Mouse (Mus musculus) R1 (cell line): ENCODE measurements at regions not wholly inside any gene's neighbourhood (a gene's known extent, or its start where the extent isn't known, plus 50 kb on each side); places are given as distances from the start of the nearest gene placed in this dataset.

ENCODE experiments used
- DNase-seq: peaks from one replicate; pipeline ENCODE4 v3.0.0-alpha.2; 2018; ENCODE audit warnings: low read depth, low spot score

GRCm38 (mm10) chr12:15122586-15123212, 694.0 kb downstream of the Trib2 start:
- DNase-seq: no peak

DNA sequence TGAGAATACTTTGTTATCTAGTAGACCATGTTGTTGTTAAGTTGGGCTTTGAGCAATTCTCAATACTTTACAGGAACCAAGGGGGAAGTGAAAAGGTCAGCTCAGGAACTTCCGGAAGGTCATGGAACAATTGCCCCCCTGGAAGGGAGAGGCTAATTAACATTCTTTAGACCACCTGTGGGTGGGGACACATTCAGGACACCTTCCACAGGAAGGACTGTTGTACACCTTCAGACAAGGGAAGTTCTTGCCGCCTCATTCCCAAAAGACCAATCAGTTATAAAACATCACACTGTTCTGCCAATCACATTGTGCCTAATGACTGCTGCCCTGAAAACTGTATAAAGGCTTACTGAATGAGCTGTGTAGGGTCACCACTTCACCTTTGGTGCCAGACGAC, 701.2 kb downstream of the Trib2 start:
- peak; percentile 97 for DNase-seq

DNA sequence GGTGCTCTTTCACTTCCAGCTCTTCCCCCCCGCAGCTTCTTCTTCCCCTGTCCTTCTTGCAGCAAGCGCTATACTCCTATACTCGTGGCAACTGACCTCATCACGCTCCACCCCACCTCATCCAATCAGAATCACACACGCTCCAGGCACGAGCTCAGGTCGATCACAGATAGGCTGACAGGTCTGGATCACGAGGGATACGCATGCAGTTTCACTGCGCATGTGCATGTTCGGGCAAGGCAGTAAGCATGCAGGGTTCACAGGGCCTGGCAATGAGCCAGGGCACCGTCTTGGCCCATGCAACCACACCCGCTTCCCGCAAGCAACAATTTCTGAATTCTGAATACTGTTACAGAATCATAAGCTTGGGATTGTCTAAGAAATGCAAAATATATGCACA, 701.9 kb downstream of the Trib2 start:
- peak; percentile 98 for DNase-seq

DNA sequence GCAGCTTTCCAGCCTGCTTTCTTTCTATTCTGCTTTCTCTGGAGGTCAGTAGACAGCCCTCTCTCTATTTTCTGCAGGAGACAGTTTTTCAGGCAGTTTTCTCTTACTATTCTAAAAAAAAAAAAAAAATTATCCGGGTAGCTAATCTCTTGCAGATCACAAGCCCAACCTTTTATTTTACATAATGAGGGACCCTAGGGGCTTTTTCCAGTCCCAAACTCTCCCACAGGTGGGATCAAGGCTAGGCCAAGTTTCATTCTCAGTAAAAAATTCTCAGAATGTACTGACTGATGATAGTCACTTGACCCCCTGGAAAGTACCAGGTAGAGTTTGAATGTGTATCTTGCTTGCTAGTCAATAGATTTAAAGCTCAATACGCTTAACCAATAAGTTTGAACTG, 705.7 kb downstream of the Trib2 start:
- DNase-seq: no peak

DNA sequence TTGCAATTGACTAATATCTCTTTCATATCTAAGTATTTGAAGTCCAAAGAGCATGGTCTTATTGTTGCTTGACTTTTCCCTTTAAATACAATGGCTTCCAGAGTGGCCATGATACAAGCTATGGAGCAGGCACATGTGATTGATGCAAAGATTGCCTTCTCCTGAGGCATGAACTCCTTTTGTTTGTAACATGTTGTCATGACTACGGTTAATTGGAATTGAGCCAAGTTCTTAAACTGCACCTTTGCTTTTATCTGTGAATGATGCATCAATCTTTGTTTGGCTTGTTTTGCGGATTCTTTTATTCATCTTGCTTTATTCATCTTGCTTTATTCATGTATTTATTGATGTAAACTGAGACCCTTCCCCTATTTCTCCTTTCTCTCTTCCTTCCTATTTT, 711.8 kb downstream of the Trib2 start:
- peak; percentile 17 for DNase-seq

DNA sequence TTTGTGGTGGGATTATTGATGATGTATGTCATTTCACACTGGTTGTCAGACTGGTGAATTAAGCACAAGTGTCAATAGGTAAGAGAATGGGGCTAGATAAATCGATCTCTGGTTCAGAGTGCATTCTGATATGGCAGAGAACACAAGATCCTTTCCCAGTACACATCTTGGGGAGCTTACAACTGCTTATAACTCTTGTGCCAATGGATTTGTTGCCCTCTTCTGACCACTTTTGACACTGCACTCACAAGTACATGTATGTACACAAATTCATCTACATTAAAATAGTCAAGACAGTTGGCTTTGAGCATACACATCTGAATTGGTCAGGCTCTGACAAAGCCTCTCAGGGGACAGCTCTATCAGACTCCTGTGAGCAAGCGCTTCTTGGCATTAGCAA, 738.1 kb downstream of the Trib2 start:
- peak; percentile 64 for DNase-seq

DNA sequence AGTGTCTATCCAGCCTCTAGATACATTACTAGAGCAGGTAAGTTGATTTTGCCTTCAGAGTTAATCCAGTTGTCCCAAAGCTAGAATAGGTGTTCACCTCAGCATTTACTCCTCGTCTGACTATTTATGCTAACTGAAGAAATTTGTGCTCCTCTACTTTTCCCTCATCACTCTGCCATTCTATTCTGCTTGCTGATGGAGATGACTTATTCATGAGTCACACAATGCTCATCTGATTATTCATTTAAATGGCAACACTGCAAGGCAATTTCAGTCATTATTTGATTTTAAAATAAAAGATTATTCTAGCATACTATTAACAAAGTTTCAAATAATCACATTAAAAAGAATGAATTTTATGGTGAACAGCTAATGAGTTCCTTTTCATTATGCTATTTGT, 752.4 kb downstream of the Trib2 start:
- no peak for DNase-seq

DNA sequence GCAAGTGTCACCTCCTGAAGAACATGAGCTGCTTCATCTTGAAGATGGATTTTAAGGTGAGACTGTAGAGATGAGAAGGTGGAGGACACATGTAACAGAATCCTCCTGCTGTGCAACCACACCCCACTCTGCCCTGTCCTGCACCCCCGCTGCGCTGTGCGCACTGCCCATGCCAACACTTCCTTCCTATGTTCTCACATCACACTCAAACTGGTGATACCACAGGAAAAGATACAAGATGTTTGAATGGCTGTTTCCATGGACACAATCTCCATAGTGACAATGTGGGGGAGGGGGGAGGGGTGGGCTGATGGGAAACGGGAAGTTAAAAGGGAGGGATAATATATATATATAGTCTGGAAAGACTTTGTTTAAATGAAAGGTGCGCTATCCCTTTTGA, 765.3 kb downstream of the Trib2 start:
- peak; percentile 6 for DNase-seq

GRCm38 (mm10) chr12:15043264-15043663, 773.5 kb downstream of the Trib2 start:
- no peak for DNase-seq

- no peak for DNase-seq
Observed at GRCm38 (mm10) chr12:15011091-15011490, 805.6 kb downstream of the Trib2 start.

DNA sequence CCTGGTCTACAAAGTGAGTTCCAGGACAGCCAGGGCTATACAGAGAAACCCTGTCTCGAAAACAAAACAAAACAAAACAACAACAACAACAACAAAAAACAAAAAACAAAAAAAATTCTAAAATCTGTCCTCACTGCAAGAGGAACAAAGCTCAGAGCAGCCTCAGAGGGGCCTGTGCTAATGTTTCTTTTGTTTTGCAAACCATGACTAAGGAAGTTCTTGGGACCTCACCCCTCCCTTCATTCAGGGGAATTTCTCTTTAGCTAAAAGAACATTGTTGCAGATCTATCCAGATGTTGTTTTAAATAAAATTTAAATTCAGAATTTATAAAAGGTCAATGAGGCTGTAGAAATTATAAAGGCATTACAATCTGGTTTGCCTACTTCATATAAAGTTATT, 814.3 kb downstream of the Trib2 start:
- peak; percentile 58 for DNase-seq
